Mouse (Mus musculus) cerebellum, adult 18-20 months (tissue): Measurements from ENCODE around the gene Specc1l.

Source experiments
- DNase-seq, 2 experiments: peaks; one replicate each; pipeline ENCODE4 v3.0.0; 2021

The Specc1l gene

DNA sequence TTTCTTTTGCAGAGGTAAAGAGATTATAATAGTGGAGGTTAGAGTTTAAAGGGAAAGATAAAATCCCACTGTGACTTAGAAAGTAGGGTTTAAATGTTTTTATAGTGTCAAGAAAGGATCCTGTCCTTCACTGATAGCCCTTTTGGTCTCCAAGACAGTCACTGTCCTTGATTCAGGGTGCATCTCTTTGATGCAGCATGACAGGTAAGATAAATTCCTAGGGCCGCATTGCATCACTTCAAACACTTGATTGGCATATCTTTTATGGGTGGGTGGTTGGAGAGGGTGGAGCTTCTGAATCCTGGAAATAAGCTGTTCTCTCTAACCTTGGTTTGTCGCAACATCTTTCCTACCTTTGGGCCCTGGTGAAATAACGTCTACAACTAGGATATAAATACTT lies 15.5 kb downstream of the Specc1l start:
- DNase-seq = no peak

DNA sequence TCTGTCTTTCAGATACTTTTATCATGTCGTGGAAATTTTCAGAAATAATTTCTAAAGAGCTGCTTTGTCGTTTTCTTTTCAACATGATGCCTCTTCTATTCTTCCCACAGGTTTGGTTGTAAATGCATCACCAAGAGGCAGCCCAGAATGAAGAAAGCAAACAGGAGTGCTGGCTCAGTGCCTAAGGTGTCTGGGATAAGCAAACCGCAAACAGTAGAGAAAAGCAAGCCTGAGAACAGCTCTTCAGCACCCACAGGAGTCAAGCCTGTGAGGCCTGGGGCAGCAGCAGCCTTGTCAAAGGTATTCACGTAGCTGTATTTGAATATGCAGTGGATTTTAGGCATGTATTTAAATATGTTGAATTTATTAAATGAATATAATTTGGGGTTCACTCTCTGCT lies 18.7 kb downstream of the Specc1l start:
- DNase-seq = peak; percentile 41 to 46

DNA sequence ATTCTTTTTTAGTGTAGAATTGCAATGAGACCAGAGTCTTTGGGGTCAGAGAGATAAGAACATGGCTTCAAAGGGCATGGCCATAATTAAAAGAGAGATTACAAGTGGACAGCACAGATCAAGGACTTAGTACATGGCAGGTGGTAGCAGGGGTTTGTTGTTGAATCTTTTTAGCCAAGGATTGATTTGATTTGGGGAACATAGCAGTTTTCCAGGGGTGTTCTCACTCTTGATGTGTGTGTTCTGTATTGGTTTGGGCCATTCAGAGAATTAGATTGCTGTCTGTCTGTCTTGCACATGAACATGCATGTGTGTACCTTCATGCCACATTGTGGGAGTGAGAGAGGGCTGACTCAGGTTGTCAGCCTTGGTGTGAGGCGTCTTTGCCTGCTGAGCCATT lies 20.0 kb downstream of the Specc1l start:
- DNase-seq = no peak

DNA sequence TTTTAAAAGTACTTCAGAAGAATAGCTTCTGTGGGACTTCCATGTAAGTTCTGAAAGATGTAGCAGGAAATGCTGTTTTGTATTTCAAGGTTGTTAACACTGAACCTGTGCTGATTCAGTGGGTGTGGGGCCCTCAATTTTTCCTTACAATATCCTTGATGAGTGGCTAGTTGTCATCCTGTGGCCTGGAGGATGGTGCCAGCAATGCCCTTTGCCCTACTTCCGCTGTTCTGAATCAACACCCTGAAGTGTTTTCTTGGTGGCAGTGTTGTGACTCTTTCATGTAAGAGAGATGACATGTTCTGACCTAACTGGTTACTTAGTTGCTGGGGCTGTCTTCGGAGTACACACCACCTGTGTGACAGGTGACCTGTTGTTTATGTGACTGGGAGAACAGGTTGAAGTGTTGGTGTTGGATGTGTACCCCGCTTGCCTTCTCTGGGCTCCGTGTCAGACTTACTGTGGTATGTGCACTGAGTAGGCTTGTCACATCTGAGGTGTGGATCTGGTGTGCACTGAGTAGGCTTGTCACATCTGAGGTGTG lies 20.8 kb downstream of the Specc1l start:
- no peak for DNase-seq

DNA sequence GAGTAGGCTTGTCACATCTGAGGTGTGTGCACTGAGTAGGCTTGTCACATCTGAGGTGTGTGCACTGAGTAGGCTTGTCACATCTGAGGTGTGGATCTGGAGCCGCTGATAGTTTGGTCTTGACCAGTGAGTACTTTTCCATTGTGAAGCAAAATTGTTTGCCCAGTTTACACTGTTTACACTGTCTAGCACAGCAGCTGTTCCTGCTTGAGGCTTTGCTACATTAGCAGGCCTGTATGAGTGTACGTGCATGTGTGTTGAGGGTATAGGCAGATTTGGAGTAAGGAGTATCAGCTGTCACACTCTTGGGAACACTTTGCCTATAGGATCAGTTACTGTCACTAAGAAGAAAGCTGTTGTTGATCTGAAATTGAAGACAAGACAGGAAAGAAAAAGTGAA lies 21.6 kb downstream of the Specc1l start:
- no peak for DNase-seq

DNA sequence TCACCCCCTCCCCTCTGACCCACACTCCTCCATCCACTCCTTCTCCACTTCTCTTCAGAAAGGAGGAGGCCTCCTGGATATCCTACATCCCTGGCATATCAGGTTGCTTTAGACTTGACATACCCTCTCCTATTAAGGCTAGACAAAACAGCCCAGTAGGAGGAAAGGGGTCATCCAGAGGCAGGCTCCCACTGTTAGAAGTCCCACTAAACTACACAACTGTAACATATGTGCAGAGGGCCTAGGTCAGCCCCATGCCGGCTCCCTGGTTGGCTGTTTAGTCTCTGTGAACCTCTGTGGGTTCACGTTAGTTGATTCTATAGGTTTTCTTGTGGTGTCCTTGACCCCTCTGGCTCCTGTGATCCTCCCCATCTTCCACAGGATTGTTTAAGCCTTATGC lies 23.9 kb downstream of the Specc1l start:
- DNase-seq = no peak

DNA sequence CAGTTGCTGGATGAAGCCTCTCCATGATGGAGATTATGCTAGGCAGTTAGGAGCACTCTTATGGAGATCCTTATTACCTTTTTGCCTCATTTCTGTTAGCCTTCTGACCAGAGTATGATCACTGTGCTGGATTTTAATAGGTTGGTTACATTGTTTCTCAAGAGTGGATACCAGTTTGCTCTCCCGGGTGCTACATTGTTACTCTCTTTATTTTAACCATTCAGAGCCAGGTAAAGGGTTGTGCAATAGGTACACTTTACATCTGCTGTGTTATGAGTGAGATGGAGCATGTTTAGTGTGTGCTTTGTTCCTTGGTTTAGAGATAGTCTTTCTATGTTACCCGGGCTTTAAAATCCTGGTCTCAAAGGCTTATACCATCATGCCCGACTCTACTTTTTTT lies 24.3 kb downstream of the Specc1l start:
- no peak for DNase-seq

DNA sequence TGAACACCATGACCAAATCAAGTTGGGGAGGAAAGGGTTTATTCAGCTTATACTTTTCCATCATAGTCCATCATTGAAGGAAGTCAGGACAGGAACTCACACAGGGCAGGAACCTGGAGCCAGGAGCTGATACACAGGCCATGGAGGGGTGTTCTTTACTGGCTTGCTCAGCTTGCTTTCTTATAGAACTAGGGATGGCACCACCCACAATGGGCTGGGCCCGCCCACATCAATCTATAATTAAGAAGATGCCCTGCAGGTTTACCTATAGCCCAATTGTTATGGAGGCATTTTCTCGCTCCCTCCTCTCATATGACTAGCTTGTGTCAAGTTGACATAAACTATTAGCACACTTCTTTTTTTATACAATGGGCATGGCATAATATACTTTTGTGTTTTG lies 25.3 kb downstream of the Specc1l start:
- no peak for DNase-seq

DNA sequence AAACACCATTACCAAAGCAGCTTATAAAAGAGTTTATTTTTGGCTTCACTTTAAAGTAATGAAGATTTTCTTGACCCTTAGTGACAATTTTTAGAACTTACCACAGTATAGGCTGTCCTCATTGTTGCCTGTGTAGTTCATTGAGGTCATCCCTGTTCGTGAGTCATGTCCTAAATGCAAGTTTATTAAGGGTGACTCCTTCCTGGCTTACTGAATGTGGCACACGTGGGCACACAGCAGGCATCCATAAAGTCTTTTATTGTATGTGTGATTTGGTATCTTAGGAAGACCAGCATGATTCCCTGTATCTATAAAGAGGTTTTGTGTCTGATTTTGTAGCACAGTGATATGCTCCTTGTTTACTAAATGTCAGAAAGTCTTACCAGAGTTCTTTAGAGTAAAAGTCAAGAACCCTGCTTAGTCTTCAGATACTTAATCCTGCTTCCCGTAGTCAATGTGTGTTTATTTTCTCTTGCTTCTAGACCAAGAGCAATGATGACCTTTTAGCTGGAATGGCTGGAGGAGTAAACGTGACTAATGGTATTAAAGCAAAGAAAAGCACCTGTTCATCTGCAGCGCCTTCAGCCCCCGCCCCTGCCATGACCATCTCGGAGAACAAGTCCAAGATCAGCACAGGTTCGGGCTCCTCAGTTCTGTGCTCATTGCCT lies 28.8 kb downstream of the Specc1l start:
- no peak for DNase-seq

DNA sequence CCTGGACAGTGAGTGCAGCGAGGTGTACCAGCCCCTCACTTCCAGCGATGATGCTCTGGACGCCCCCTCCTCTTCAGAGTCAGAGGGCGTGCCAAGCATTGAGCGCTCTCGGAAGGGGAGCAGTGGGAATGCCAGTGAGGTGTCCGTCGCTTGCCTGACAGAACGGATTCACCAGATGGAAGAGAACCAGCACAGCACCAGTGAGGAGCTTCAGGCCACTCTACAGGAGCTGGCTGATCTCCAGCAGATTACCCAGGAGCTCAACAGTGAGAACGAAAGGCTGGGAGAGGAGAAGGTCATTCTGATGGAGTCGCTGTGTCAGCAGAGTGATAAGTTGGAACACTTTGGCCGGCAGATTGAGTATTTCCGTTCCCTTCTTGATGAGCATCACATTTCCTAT lies 33.9 kb downstream of the Specc1l start:
- DNase-seq = peak; percentile 83 to 89

DNA sequence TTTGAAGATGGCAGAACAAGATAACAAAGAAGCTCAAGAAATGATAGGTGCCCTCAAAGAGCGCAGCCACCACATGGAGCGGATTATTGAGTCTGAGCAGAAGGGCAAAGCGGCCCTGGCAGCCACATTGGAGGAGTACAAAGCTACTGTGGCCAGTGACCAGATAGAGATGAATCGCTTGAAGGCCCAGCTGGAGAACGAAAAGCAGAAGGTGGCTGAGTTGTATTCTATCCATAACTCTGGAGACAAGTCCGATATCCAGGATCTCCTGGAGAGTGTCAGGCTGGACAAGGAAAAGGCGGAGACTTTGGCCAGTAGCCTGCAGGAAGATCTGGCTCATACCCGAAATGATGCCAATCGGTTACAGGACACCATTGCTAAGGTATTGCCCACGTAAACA lies 34.5 kb downstream of the Specc1l start:
- DNase-seq = peak; percentile 57 to 60

DNA sequence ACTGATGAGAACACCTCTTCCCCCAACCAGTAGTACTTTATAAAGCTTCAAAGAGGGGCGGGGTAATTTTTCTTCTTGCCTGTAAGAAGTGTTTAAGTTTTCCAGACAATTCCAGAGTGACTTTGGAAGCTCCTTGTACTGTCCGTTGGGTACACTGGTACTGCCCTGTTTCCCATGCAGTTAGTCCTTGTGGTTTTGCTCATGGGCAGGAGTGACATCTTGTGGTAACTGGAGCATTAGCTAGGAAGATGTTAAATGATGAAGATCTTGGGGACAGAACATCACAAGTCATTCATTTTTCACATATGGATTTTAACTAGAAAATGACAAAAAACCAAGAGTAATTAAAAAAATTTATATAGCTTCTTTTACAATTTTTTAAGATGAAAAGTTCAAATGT lies 39.1 kb downstream of the Specc1l start:
- DNase-seq = peak; percentile 30 to 36

DNA sequence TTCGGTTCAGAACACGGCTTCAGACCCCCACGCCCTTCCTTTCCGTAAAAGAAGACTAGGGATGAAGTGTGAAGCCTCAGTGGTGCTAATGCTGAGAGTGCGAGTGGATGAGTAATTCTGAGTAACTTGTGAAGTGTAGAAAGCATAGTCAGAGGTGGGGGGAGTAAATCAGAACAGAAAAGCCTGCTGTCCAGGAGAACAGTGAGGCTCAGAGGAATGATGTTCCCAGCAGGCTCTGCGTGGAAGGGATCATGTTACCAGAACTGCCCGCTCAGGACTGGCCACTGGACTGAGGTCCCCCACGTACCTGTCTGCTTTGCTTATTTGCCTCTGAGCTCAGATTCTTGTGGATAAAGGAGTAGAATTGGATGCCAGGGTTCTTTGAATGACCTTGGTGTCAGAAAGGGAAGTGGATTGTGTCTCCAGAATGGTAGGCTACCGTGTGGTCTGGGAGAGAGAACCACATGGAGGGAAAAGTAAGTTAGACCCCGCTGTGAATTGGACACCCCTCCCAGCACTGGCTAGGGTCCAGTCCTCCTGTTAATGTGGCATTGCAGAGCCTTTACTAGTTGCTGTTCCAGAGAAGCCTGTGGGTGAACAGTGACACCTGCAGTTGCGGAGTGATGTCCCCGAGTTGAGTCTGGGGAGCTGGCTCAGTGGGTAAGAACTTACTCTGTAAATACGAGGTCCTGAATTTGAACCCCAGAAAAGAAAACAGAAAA lies 40.6 kb downstream of the Specc1l start:
- peak; percentile 40 to 44 for DNase-seq

DNA sequence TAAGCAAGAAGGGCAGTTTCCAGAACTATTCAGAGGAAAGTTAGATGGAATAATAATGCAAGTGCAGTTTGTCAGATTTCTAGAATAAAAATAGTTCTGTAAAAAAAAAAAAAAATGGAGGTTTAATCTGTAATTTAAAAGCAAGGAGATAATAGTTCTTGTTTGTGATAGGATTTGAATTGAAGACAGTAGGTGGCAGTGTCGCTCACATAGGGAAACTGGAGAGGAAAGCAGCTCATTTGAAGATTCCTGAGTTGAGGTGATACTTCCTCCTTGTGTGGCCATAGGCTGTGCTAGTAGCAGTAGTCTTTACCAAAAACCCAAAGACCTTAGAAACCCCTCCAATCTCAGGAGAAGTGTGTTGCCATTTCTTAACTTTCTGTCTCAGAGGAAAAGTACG lies 43.2 kb downstream of the Specc1l start:
- DNase-seq = peak in 1 of 2 experiments; percentile 23

DNA sequence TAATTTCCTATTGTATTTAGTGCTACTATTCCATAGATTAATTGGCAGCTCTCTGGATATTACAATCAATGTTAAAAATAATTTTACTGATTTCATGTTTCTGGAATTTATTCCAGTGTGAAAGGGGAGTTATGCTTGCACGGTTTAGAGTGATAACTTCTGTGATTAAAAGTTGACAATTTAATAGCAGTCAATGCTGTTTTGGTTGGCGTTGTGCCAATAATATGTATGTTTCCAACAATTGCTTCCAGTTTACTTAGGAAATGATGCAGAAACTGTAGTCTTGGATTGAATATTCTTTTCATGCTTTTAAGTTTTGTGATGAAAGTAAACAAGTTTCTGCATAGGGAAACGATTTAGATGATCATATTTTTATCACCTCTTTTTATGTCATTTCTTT lies 45.5 kb downstream of the Specc1l start:
- DNase-seq = no peak

DNA sequence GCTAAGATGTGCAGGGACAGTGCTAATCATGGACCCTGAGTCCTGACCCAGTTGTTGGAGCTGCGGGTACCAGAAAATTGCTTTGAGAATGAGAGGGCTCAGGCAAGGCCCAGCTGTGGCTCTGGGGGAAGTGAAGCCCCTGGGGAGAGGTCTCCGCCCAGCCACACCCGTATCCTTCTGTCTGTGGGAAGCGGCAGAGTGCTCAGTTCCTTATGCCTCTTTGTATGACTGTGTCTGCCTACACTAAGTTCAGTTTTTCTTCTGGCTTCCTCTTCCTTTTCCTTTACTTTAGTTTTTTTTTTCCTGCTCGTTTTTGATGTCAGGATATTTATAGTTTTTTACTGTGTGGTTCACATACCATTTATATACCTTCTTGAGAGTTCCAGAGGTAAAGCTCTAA lies 46.4 kb downstream of the Specc1l start:
- no peak for DNase-seq

DNA sequence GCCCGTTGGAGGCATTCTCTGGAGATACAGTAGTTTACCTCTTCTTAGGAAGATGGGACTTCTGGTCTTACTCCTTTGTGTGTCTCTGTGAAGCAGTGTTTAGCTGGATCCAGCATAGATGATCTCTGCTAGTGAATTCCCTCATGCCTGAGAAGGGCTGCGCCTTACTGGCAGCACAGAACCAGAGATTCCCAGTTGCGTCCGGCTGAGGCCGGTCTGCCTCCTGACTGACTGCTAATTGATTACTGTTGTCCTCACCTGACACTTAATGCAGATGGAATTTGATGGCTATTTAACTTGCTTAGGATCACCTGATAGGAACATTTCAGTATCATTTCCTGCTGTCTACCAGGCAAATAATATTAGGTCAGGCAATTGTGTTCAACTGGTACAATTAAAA lies 49.4 kb downstream of the Specc1l start:
- DNase-seq = no peak

DNA sequence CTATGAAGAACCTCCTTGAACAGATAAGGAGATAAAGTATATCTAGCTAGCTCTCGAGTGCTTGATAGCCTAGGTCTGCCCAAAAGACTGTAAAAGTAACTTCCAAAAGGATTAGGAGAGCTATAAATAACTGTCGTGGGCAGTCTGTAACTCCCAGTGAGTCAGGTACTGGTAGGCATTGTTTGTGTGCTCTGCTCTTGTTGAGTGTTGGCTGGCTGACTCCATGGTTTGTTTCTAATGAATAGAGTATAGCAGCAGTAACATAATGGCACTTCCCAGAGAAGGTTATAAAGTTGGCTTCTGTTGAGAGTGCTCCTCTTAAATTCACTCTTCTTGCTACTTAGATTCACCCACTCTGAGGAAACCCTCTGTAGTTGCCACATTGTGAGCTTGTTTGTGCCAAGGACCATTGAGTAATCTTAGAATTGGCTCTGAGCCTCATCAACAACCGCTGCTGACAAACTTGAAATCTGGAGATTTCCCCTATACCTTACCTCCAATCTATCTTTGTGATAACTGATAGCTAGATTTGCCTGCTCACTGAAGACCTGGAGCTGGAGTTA lies 53.2 kb downstream of the Specc1l start:
- no peak for DNase-seq

DNA sequence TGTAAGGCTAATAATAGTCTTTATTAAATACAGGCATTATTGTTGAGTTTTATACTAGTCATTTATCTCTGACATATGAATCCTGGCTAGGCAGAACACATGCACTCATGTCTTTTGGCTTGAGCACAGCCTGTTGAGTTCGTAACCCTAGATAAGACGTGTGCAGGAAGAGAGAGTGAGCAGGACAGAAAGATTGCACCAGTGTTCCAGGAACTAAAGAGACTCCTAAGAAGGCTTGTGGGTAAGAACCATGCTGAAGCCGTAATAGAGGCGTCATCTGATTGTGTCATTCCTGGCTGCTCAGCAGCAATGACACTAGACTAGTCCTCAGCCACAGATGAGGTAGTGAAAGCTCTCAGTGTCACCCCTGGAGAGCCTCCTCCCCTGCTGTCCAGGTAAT lies 61.1 kb downstream of the Specc1l start:
- DNase-seq = no peak

DNA sequence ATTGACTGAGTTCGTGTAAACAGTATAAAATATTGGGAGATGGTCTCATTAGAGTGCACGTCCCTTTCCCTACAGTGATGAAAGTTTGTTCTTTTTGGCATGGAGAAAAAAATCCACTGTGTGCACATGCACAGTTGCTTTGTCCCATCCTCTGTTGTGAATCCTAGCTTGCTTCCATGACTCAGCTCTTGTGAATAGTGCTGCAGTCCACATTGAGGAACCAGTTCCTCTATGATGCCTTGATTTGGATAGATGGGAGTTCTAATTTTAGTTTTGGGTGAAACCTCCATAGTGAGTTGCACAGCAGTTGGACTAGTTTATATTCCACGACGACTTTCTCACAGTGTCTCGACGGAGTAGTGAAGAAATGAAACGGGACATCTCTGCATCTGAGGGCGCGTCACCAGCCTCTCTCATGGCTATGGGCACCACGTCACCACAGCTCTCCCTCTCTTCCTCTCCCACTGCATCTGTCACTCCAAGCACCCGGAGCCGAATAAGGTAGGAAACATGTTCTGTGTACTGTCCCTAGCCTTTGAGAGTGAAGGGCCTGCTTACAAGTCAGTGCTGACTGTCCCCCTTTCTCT lies 64.6 kb downstream of the Specc1l start:
- no peak for DNase-seq

DNA sequence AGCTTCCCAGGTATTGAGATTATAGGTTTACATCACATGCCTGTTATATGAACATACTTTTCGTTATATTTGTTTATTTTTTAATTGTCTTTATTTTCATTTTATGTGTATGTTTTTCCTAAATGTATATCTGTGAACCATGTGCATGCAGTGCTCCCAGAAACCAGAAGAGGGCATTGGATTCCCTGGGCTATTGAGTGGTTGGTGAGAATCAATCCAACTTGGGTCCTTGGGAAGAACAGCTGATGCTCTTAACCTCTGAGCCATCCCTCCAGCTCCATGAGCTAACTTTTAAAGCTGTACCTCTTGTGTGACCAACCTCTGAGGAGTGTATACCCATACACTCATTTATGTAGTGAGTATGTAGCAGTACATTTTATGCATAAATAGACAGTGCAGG lies 65.6 kb downstream of the Specc1l start:
- peak in 1 of 2 experiments; percentile 21 for DNase-seq

DNA sequence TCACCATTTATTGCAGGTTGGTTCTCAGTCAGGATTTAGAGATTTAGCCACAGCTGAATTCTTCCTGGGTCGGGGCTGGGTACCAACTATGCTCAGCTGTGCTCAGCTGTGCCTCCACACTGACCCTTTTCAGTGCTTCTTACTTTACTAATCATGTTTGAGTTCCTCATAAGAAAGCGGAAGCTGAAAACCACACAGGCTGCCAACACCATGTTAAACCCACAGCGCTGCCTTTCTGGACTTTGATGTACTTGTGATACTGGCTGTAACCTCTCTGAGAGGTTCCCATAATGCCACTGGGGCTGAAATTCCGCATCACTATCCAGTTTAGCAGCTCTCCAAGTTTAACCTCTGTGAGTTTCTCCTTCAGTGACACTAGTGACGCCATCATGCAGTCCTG lies 70.8 kb downstream of the Specc1l start:
- no peak for DNase-seq

DNA sequence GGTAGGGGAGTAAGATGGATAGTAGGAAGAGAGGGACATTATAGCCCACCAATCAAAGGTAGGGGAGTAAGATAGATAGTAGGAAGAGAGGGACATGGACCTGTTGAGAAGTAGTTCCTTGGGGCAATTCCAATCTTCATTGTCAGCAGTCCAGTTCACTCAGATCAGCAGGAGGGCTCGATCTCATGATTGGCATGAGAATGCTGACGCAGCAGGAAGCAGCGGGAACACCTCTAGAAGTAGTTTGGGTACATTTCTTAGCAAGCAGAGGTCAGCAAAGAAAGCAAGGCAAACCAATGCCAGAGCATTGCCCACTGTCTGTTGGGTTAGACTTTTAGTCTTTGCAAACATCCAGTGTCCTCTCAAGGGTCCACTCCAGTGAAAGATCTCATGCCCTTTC lies 71.9 kb downstream of the Specc1l start:
- no peak for DNase-seq

DNA sequence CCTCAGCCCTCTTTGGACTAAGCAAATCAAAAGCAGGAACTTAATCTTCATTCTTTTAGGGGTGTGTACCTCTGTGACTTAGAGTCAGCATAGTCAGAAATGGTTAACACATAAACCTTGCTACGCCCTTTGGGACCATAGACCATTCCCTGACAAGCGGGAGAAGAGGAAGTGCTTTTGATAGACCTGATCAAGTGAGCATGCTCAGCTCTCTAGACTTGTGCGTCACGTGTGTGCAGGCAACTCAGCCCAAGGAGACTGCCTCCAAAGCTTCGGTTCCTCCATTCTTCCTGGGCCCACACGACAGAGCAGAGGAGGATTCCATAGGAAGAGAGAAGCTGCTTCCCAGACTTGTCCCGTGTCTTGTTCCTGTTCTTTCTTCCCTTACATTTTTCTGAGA lies 76.7 kb downstream of the Specc1l start:
- no peak for DNase-seq
